Mouse (Mus musculus): Measurements from ENCODE around the gene Adamts4. TPM values are rescaled to one million over a fixed set of nuclear protein-coding genes. Genes with fewer than 3 reads are reported as not detected.

The Adamts4 gene
- not detected for total RNA-seq (2023)

GRCm38 (mm10) chr1:171249913-171250600 is at the start of gene Adamts4:
Gene Adamts4, plus strand, starts transcription at chr1:171250421.

DNA sequence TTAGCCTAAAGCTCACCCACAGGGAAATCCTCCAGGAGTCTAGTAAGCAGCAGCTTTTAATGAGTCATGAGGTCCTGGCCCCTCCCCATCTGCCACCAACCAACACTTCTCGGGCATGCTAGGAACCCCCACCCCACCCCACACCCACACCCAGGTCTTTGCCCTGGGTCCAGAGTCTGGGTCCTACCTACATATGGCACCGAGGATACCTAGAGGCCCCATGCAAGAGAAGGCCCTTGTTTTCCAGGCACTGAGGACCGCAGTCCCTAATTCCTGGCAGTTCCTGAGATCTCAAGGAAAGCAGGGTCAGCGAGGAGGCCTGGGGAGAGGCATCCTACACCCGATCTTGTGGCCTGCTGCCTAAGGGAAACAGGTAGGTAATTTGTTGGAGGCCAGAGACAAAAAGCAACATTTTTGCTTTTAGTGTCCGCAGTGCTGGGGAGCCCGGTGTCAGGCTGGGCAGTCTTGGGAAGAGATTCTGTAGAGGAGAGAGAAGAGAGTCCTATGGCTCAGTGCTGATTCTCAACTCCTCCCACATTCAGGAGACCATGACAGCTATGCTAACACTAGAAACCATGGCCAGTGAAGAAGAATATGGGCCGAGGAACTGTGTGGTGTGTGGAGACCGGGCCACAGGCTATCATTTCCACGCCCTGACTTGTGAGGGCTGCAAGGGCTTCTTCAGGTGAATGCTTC is 36.3 kb upstream of the Adamts4 start, which contains the start of gene Nr1i3:
Gene Nr1i3, plus strand, starts transcription at position 170 of the 696 bp plus-strand sequence.

GRCm38 (mm10) chr1:171222238-171223155 is 27.7 kb upstream of the Adamts4 start, which contains the start of gene Tomm40l:
Gene Tomm40l, minus strand, starts transcription at chr1:171222514.

DNA sequence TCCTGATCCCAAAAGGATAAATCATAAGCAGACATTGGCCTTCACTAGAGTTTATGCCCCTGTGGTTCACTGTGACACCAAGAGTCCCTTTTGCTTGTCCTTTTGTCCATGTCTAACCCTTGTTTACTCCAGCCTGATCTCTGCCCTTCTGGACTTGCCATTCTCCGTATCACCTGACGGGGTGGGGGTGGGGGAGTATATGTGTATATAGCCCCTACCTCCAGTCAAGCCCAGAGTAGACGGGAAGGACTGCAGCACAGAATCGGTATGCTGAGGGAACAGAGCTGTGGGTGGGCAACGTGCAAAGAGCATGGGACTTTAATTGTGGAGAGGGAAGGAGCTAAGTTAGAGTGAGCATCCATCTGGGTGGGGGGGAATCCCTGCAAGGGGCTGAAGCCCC is 25.4 kb upstream of the Adamts4 start, which contains the start of gene Apoa2:
Gene Apoa2, plus strand, starts transcription at position 198 of the 400 bp plus-strand sequence.

GRCm38 (mm10) chr1:171234126-171234525 is 16.1 kb upstream of the Adamts4 start, which contains the start of gene Fcer1g:
Gene Fcer1g, minus strand, starts transcription at chr1:171234365.

DNA sequence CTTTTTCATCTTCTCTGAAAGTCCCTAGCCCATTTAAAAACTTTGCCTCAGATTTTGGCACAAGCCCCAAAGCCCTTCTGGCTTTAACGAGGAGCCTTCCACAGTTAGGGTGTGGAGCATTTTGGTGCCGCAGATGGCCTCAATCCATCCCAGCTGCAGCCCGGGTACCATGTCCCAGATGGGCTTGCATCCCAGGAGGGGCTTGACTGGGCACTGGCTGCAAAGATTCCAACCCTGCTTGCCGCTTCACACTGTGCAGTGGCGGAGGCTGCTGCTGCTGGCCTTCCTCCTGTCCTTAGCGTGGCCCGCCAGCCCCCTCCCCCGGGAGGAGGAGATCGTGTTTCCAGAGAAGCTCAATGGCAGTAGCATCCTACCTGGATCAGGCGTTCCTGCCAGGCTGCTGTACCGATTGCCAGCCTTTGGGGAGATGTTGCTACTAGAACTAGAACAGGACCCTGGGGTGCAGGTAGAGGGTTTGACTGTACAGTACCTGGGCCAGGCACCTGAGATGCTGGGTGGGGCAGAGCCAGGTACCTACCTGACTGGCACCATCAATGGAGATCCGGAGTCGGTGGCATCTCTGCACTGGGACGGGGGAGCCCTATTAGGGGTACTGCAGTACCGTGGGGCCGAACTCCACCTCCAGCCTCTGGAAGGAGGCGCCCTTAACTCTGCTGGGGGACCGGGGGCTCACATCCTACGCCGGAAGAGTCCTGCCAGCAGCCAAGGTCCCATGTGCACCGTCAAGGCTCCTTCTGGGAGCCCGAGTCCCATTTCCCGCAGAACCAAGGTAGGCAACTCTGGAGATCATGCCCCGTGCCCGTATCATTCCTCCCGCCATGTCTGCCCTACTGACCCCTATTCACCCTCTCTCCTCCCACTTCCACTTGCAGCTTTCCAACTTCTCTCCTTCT is 716 bp downstream of the Adamts4 start, which contains the start of gene Ndufs2:
Gene Ndufs2, minus strand, starts transcription at position 709 of the 914 bp plus-strand sequence.

DNA sequence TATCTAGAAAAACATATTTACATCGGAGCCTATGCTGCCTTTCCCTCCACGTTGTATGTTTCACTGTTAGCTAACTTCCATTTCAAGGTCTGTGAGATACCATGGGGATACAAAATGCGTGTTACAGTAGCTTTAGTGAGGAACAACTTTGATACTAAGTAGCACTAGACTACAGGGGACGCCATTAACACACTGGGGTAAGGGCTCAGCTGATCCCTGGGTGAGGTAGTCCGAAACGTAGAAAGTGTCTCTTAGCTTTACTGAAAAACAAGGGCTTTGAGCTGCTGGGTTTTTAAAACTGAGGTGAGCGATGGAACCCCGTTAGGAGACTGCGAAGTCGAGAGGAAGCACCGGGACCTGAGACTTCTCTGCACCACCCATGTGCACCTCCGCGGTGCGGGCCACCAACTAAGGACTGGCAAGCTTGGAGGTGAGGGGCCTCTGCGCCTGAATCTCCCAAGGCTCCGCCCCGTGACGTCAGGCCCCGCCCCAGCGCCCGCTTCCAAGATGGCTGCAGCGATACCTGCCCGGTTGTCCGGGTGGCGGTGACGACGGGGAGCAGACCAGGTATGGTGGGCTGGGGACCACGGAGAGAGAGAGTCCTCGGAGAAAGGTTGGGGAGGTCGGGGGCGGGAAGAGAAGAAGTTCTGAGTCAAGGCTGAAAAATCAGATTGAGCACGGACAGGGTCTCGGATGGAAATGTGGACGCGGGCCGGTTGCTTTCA is 19.8 kb downstream of the Adamts4 start, which contains the start of gene B4galt3:
Gene B4galt3, plus strand, starts transcription at position 481 of the 725 bp plus-strand sequence.

DNA sequence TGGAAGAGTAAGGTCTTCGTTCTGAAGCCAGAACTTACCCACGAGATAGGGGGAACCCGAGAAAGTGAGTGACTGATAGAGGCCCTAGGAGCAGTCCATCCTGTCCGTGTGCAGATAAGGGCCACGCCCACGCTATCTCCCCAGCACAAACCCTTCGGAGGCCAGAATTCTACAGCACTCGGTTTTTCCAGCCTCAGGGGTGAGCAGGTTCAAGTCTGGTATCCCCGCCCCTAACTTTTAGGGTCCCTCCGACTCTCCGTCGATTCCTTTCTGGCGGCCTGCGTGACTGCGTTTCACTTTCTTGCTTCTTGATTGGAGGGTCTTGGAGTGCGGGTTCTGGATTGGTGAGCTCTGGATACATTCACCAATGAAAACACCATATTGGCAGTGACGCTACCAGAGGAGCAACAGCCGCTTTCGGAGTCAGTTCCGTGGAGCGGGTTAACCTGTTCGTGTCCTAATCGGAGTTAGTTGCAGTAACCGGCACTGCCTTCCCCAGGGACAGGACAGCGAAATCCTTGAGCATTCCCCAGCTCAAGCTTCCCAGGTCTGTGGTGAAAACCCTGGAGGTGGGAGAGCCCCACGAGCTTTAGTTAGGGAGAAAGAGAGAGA is 30.8 kb downstream of the Adamts4 start, which contains the start of gene Ppox:
Gene Ppox, minus strand, starts transcription at position 271 of the 612 bp plus-strand sequence.

GRCm38 (mm10) chr1:171287136-171288081 is 37.2 kb downstream of the Adamts4 start, which contains the start of gene Usp21:
Gene Usp21, minus strand, starts transcription at chr1:171287991.

GRCm38 (mm10) chr1:171294298-171295062 is 44.3 kb downstream of the Adamts4 start, which contains the start of gene Ufc1:
Gene Ufc1, minus strand, starts transcription at chr1:171295024.

Other genes starting within 250 kb of the Adamts4 start
- 1.3 TPM for gene Fcgr4, start 231.5 kb upstream of the Adamts4 start, total RNA-seq (2023)
- 3.4 TPM for gene Fcgr3, start 185.5 kb upstream of the Adamts4 start, total RNA-seq (2023)
- not detected for gene Cfap126, start 136.5 kb upstream of the Adamts4 start, total RNA-seq (2023)
- gene Sdhc, start 99.8 kb upstream of the Adamts4 start, total RNA-seq (2023) = 109 TPM
- gene Mpz, start 99.7 kb upstream of the Adamts4 start, total RNA-seq (2023) = not detected
- not detected for gene Pcp4l1, start 54.2 kb upstream of the Adamts4 start, total RNA-seq (2023)
- not detected for gene Nr1i3, start 36.5 kb upstream of the Adamts4 start, total RNA-seq (2023)
- gene Tomm40l, start 27.9 kb upstream of the Adamts4 start, total RNA-seq (2023) = 16.1 TPM
- not detected for gene Apoa2, start 25.4 kb upstream of the Adamts4 start, total RNA-seq (2023)
- 13.4 TPM for gene Fcer1g, start 16.1 kb upstream of the Adamts4 start, total RNA-seq (2023)
- gene Ndufs2, start 967 bp downstream of the Adamts4 start, total RNA-seq (2023) = 122 TPM
- 66.1 TPM for gene B4galt3, start 19.9 kb downstream of the Adamts4 start, total RNA-seq (2023)
- 49.0 TPM for gene Ppox, start 30.8 kb downstream of the Adamts4 start, total RNA-seq (2023)
- gene Usp21, start 37.6 kb downstream of the Adamts4 start, total RNA-seq (2023) = 45.6 TPM
- gene Ufc1, start 44.6 kb downstream of the Adamts4 start, total RNA-seq (2023) = 52.8 TPM
- 24.5 TPM for gene Dedd, start 78.7 kb downstream of the Adamts4 start, total RNA-seq (2023)
- 28.0 TPM for gene Nit1, start 95.2 kb downstream of the Adamts4 start, total RNA-seq (2023)
- gene Pfdn2, start 95.2 kb downstream of the Adamts4 start, total RNA-seq (2023) = 79.6 TPM
- gene Klhdc9, start 110.4 kb downstream of the Adamts4 start, total RNA-seq (2023) = 1.3 TPM
- gene Nectin4, start 119.7 kb downstream of the Adamts4 start, total RNA-seq (2023) = 0.24 TPM
- 203 TPM for gene Arhgap30, start 138.5 kb downstream of the Adamts4 start, total RNA-seq (2023)
- gene Usf1, start 160.9 kb downstream of the Adamts4 start, total RNA-seq (2023) = 102 TPM
- 5.8 TPM for gene Tstd1, start 168.5 kb downstream of the Adamts4 start, total RNA-seq (2023)
- gene F11r, start 187.1 kb downstream of the Adamts4 start, total RNA-seq (2023) = 0.46 TPM

Data from CD8-positive naive resting alpha-beta T cell, adult 57 days (primary cell).